Mouse (Mus musculus) liver, embryonic 18 days (tissue): ENCODE measurements around the gene Slfn8. TPM values are rescaled to one million over a fixed set of nuclear protein-coding genes. Genes with fewer than 3 reads are reported as not detected.

Experiments
- polyA plus RNA-seq: library from polyadenylated mRNA; depleted of rRNA; stranded (reverse); fragments of >200 nt; gene quantifications from 2 replicates; pipeline ENCODE4 v1.2.3, GENCODE M21; 2012; rRNA removed

Slfn8 gene
- polyA plus RNA-seq: 1.8 and 2.0 TPM in 2 replicates

GRCm38 (mm10) chr11:83020621-83021020, at the start of gene Slfn8:
Gene Slfn8, minus strand, starts transcription at chr11:83020810.

GRCm38 (mm10) chr11:83064946-83065345, 44.3 kb upstream of the Slfn8 start, which contains the start of gene Slfn2:
Gene Slfn2, plus strand, starts transcription at chr11:83065112.

GRCm38 (mm10) chr11:82991469-82992166, 29.0 kb downstream of the Slfn8 start, which contains the start of gene Slfn9:
Gene Slfn9, minus strand, starts transcription at chr11:82991830.

Other genes starting within 250 kb of the Slfn8 start
- 7.6 and 7.8 TPM in 2 replicates for gene Lig3, start 239.7 kb downstream of the Slfn8 start, polyA plus RNA-seq
- gene Rffl, start 149.6 kb downstream of the Slfn8 start, polyA plus RNA-seq: 12.2 and 13.8 TPM in 2 replicates
- gene Rad51d, start 130.2 kb downstream of the Slfn8 start, polyA plus RNA-seq: 3.4 TPM in 2 replicates
- 0.15 and 0.18 TPM in 2 replicates for gene Fndc8, start 128.7 kb downstream of the Slfn8 start, polyA plus RNA-seq
- 16.0 and 19.2 TPM in 2 replicates for gene Nle1, start 112.4 kb downstream of the Slfn8 start, polyA plus RNA-seq
- 0.72 and 0.78 TPM in 2 replicates for gene Unc45b, start 110.3 kb downstream of the Slfn8 start, polyA plus RNA-seq
- gene Slfn5, start 69.5 kb downstream of the Slfn8 start, polyA plus RNA-seq: 4.9 and 5.2 TPM in 2 replicates
- 1.9 and 2.2 TPM in 2 replicates for gene Slfn9, start 29.0 kb downstream of the Slfn8 start, polyA plus RNA-seq
- gene Slfn2, start 44.3 kb upstream of the Slfn8 start, polyA plus RNA-seq: 18.0 and 19.1 TPM in 2 replicates
- gene Slfn1, start 96.0 kb upstream of the Slfn8 start, polyA plus RNA-seq: 6.7 and 7.1 TPM in 2 replicates
- gene Slfn4, start 154.4 kb upstream of the Slfn8 start, polyA plus RNA-seq: 22.5 and 26.4 TPM in 2 replicates
- 1.6 and 1.8 TPM in 2 replicates for gene Slfn3, start 170.5 kb upstream of the Slfn8 start, polyA plus RNA-seq